Mouse (Mus musculus): Measurements from ENCODE around the gene Lmbrd2.

- TF ChIP-seq POLR2A (IDR thresholded peaks at IDR 0.05; ENCODE audit: insufficient read length, low read depth) (no peak), USF1 (IDR thresholded peaks at IDR 0.05; ENCODE audit: low read depth) (no peak), TCF12 (IDR thresholded peaks at IDR 0.05; ENCODE audit: insufficient read depth, poor library complexity, severe bottlenecking) (peak; percentile 60), E2F4 (IDR thresholded peaks at IDR 0.05; ENCODE audit: insufficient read depth) (no peak), CEBPB (IDR thresholded peaks at IDR 0.05; ENCODE audit: insufficient read depth, poor library complexity, severe bottlenecking) (no peak; the same call in 1 of the 2 replicates)
Measured at GRCm38 (mm10) chr15:9189796-9190195, 49.4 kb downstream of the Lmbrd2 start.
